Mouse (Mus musculus): ENCODE measurements around the gene Gm26657.

The Gm26657 gene

GRCm38 (mm10) chr4:56757693-56758092, 17.8 kb downstream of the Gm26657 start:
- DNase-seq (ENCODE audit: low spot score in 2 of 2) = no peak

- DNase-seq (ENCODE audit: low spot score in 2 of 2) = no peak
These were observed 28.0 kb downstream of the Gm26657 start for GRCm38 (mm10) chr4:56767861-56768284.

GRCm38 (mm10) chr4:56768913-56769312, 29.0 kb downstream of the Gm26657 start:
- no peak for DNase-seq (ENCODE audit: low spot score in 2 of 2)

- DNase-seq (ENCODE audit: low spot score in 2 of 2) = no peak
These were observed 31.2 kb downstream of the Gm26657 start for GRCm38 (mm10) chr4:56771065-56771464.
